Mouse (Mus musculus): ENCODE measurements around the gene Gm20403.
"Not testable (repeated sequence)": the region's sequence is repeated elsewhere in the genome, so short reads cannot be mapped to it uniquely, and the experiment has no call there.

The Gm20403 gene

GRCm38 (mm10) chr12:54986052-54986717 is at the start of gene Gm20403:
Gene Gm20403 (minus strand): TSS chr12:54986529.
- peak; percentile 89 for DNase-seq (ENCODE audit: low read depth, low spot score)

- DNase-seq (ENCODE audit: low read depth, low spot score), result no peak
Observed at GRCm38 (mm10) chr12:55027088-55027487, 40.8 kb upstream of the Gm20403 start.

GRCm38 (mm10) chr12:55023284-55023683 is 37.0 kb upstream of the Gm20403 start:
- DNase-seq (ENCODE audit: low read depth, low spot score), result no peak

- DNase-seq (ENCODE audit: low read depth, low spot score), result peak; percentile 90
Observed at GRCm38 (mm10) chr12:55019421-55019877, 33.1 kb upstream of the Gm20403 start.

- DNase-seq (ENCODE audit: low read depth, low spot score), result peak; percentile 35
Observed at GRCm38 (mm10) chr12:55017119-55017721, 30.9 kb upstream of the Gm20403 start.

GRCm38 (mm10) chr12:55016339-55017118 is 30.2 kb upstream of the Gm20403 start:
- peak; percentile 83 for DNase-seq (ENCODE audit: low read depth, low spot score)

- DNase-seq (ENCODE audit: low read depth, low spot score), result peak; percentile 33
Observed at GRCm38 (mm10) chr12:55015428-55015827, 29.1 kb upstream of the Gm20403 start.

- DNase-seq (ENCODE audit: low read depth, low spot score), result no peak
Observed at GRCm38 (mm10) chr12:55013626-55014398, 27.5 kb upstream of the Gm20403 start, which contains the start of gene Baz1a. Gene Baz1a (minus strand): TSS chr12:55014348.

GRCm38 (mm10) chr12:55013031-55013430 is 26.7 kb upstream of the Gm20403 start:
- no peak for DNase-seq (ENCODE audit: low read depth, low spot score)

GRCm38 (mm10) chr12:55007361-55008008 is 21.2 kb upstream of the Gm20403 start:
- DNase-seq (ENCODE audit: low read depth, low spot score), result no peak

- no peak for DNase-seq (ENCODE audit: low read depth, low spot score)
Observed at GRCm38 (mm10) chr12:55006071-55006470, 19.7 kb upstream of the Gm20403 start.

- no peak for DNase-seq (ENCODE audit: low read depth, low spot score)
Observed at GRCm38 (mm10) chr12:55004396-55004795, 18.1 kb upstream of the Gm20403 start.

- peak; percentile 33 for DNase-seq (ENCODE audit: low read depth, low spot score)
Observed at GRCm38 (mm10) chr12:55003843-55004242, 17.5 kb upstream of the Gm20403 start.

- DNase-seq (ENCODE audit: low read depth, low spot score), result not testable (repeated sequence)
Observed at GRCm38 (mm10) chr12:55002532-55002931, 16.2 kb upstream of the Gm20403 start.

GRCm38 (mm10) chr12:54999016-54999690 is 12.8 kb upstream of the Gm20403 start:
- DNase-seq (ENCODE audit: low read depth, low spot score), result peak; percentile 92

- peak; percentile 73 for DNase-seq (ENCODE audit: low read depth, low spot score)
Observed at GRCm38 (mm10) chr12:54998411-54998810, 12.1 kb upstream of the Gm20403 start.

GRCm38 (mm10) chr12:54996979-54997474 is 10.7 kb upstream of the Gm20403 start:
- DNase-seq (ENCODE audit: low read depth, low spot score), result peak; percentile 83

GRCm38 (mm10) chr12:54995965-54996364 is 9.6 kb upstream of the Gm20403 start:
- DNase-seq (ENCODE audit: low read depth, low spot score), result no peak

- DNase-seq (ENCODE audit: low read depth, low spot score), result no peak
Observed at GRCm38 (mm10) chr12:54994418-54994817, 8.1 kb upstream of the Gm20403 start.

GRCm38 (mm10) chr12:54994068-54994386 is 7.7 kb upstream of the Gm20403 start:
- DNase-seq (ENCODE audit: low read depth, low spot score), result peak; percentile 59
